Mouse (Mus musculus) activated CD4-positive, CD25-positive, alpha-beta regulatory T cell, adult 4 months (primary cell): ENCODE results near the gene Pvalb. TPM values are rescaled to one million over a fixed set of nuclear protein-coding genes. Genes with fewer than 3 reads are reported as not detected.

ENCODE experiments used
- ATAC-seq: one replicate; pipeline ENCODE4 v1.8.0; 2017
- polyA plus RNA-seq, 2 experiments: library from polyadenylated mRNA; unstranded; fragments of 100-300 nt; shearing (Covaris generic); gene quantifications; one replicate each; pipeline ENCODE4 v1.2.1; 2017

The Pvalb gene
- polyA plus RNA-seq, 2 experiments from 2014 or later = not detected

GRCm38 (mm10) chr15:78157824-78158223, 48.4 kb downstream of the Pvalb start:
- ATAC-seq = no peak

GRCm38 (mm10) chr15:78157330-78157729, 48.9 kb downstream of the Pvalb start:
- no peak for ATAC-seq

GRCm38 (mm10) chr15:78155421-78155820, 50.8 kb downstream of the Pvalb start:
- no peak for ATAC-seq

- no peak for ATAC-seq
Observed at GRCm38 (mm10) chr15:78153045-78153775, 53.0 kb downstream of the Pvalb start.

- ATAC-seq = no peak
Observed at GRCm38 (mm10) chr15:78148565-78148964, 57.6 kb downstream of the Pvalb start.

Other genes starting within 250 kb of the Pvalb start
- gene Foxred2, start 249.7 kb downstream of the Pvalb start, polyA plus RNA-seq = 1 to 10 TPM; 2.0 TPM
- 100 to 1,000 TPM; 169 to 182 TPM for gene Eif3d, start 235.6 kb downstream of the Pvalb start, polyA plus RNA-seq
- gene Cacng2, start 86.4 kb downstream of the Pvalb start, polyA plus RNA-seq = under 1 TPM in 1 of 2 experiments, not detected in 1; 0.09 TPM
- 10 to 100 TPM; 58.3 to 71.2 TPM for gene Ift27, start 32.3 kb downstream of the Pvalb start, polyA plus RNA-seq
- 100 to 1,000 TPM; 178 to 188 TPM for gene Ncf4, start 38.4 kb upstream of the Pvalb start, polyA plus RNA-seq
- gene Csf2rb2, start 99.3 kb upstream of the Pvalb start, polyA plus RNA-seq = not detected
- gene Csf2rb, start 119.4 kb upstream of the Pvalb start, polyA plus RNA-seq = under 1 TPM; 0.09 to 0.31 TPM
- gene Tex33, start 189.5 kb upstream of the Pvalb start, polyA plus RNA-seq = not detected
- gene Tst, start 199.5 kb upstream of the Pvalb start, polyA plus RNA-seq = 1 to 10 TPM; 4.0 to 4.6 TPM
- gene Mpst, start 200.0 kb upstream of the Pvalb start, polyA plus RNA-seq = 1 to 10 TPM; 1.8 to 6.5 TPM
- gene Kctd17, start 222.2 kb upstream of the Pvalb start, polyA plus RNA-seq = 1 to 10 TPM; 9.0 to 9.7 TPM